Mouse (Mus musculus): ENCODE measurements at regions not wholly inside any gene's neighbourhood (a gene's known extent, or its start where the extent isn't known, plus 50 kb on each side); places are given as distances from the start of the nearest gene placed in this dataset.
"Not testable (repeated sequence)": the region's sequence is repeated elsewhere in the genome, so short reads cannot be mapped to it uniquely, and the experiment has no call there.

- H3K4me2 ChIP-seq: no peak overlapping the region
These were observed 147.9 kb upstream of the Krtap11-1 start for GRCm38 (mm10) chr16:89718921-89719320.

GRCm38 (mm10) chr16:89715716-89716115, 144.7 kb upstream of the Krtap11-1 start:
- ATAC-seq (replicated peaks; ENCODE audit: low FRiP score); H3K27ac ChIP-seq (ENCODE audit: low read depth, low read length); H3K9me3 ChIP-seq (ENCODE audit: control insufficient read depth, low read length); H3K4me3 ChIP-seq (ENCODE audit: low read depth, low read length); H3K4me2 ChIP-seq; H3K27me3 ChIP-seq (replicated peaks; ENCODE audit: control insufficient read depth, insufficient read depth, low read length); H3K36me3 ChIP-seq (ENCODE audit: control insufficient read depth, insufficient read depth, low read length); H3K4me1 ChIP-seq (replicated peaks; ENCODE audit: control insufficient read depth, insufficient read depth, low read length); DNase-seq (ENCODE audit: low spot score); H3K9ac ChIP-seq (ENCODE audit: low read depth, low read length): not testable (repeated sequence)
- WGBS: 87% methylated on average over 8 of the region's 8 CpGs

More at GRCm38 (mm10) chr16:89718921-89719320, 147.9 kb upstream of the Krtap11-1 start:
- H3K9me3 ChIP-seq (ENCODE audit: control insufficient read depth, low read length): no peaks in the 10 kb centered on the region
- WGBS: 72% methylated on average over 3 of the region's 3 CpGs
- DNase-seq (ENCODE audit: low spot score) (no peak), ATAC-seq (replicated peaks; ENCODE audit: low FRiP score) (no peak)
- H3K27ac ChIP-seq (ENCODE audit: low read depth, low read length): no peak overlapping the region
- no peak overlapping the region for H3K4me3 ChIP-seq (ENCODE audit: low read depth, low read length)
- H3K9ac ChIP-seq (ENCODE audit: low read depth, low read length): no peak overlapping the region
- H3K4me1 ChIP-seq (replicated peaks; ENCODE audit: control insufficient read depth, insufficient read depth, low read length): no peaks in the 10 kb centered on the region
- H3K36me3 ChIP-seq (ENCODE audit: control insufficient read depth, insufficient read depth, low read length): no peaks in the 10 kb centered on the region
- H3K27me3 ChIP-seq (replicated peaks; ENCODE audit: control insufficient read depth, insufficient read depth, low read length): no peaks in the 10 kb centered on the region

GRCm38 (mm10) chr16:89704316-89704715, 133.3 kb upstream of the Krtap11-1 start:
- DNase-seq (ENCODE audit: low spot score): no peak
- no peak for ATAC-seq (replicated peaks; ENCODE audit: low FRiP score)
- 76% methylated on average over 6 of the region's 6 CpGs for WGBS
- H3K9ac ChIP-seq (ENCODE audit: low read depth, low read length): no peak overlapping the region
- no peaks in the 10 kb centered on the region for H3K36me3 ChIP-seq (ENCODE audit: control insufficient read depth, insufficient read depth, low read length)
- H3K27me3 ChIP-seq (replicated peaks; ENCODE audit: control insufficient read depth, insufficient read depth, low read length): no peaks in the 10 kb centered on the region
- no peaks in the 10 kb centered on the region for H3K9me3 ChIP-seq (ENCODE audit: control insufficient read depth, low read length)
- no peak overlapping the region for H3K4me3 ChIP-seq (ENCODE audit: low read depth, low read length)
- no peak overlapping the region for H3K27ac ChIP-seq (ENCODE audit: low read depth, low read length)
- no peak overlapping the region for H3K4me2 ChIP-seq
- H3K4me1 ChIP-seq (replicated peaks; ENCODE audit: control insufficient read depth, insufficient read depth, low read length): no peaks in the 10 kb centered on the region

GRCm38 (mm10) chr16:89703158-89703557, 132.2 kb upstream of the Krtap11-1 start:
- no peak overlapping the region for H3K9ac ChIP-seq (ENCODE audit: low read depth, low read length)
- 68% methylated on average over 10 of the region's 10 CpGs for WGBS
- ATAC-seq (replicated peaks; ENCODE audit: low FRiP score): no peak
- H3K4me3 ChIP-seq (ENCODE audit: low read depth, low read length): no peak overlapping the region
- H3K4me2 ChIP-seq: no peak overlapping the region
- H3K36me3 ChIP-seq (ENCODE audit: control insufficient read depth, insufficient read depth, low read length): no peaks in the 10 kb centered on the region
- no peaks in the 10 kb centered on the region for H3K4me1 ChIP-seq (replicated peaks; ENCODE audit: control insufficient read depth, insufficient read depth, low read length)
- DNase-seq (ENCODE audit: low spot score): no peak
- no peaks in the 10 kb centered on the region for H3K9me3 ChIP-seq (ENCODE audit: control insufficient read depth, low read length)
- H3K27me3 ChIP-seq (replicated peaks; ENCODE audit: control insufficient read depth, insufficient read depth, low read length): no peaks in the 10 kb centered on the region
- H3K27ac ChIP-seq (ENCODE audit: low read depth, low read length): no peak overlapping the region

GRCm38 (mm10) chr16:89702406-89702805, 131.4 kb upstream of the Krtap11-1 start:
- no peak overlapping the region for H3K27ac ChIP-seq (ENCODE audit: low read depth, low read length)
- H3K4me2 ChIP-seq: no peak overlapping the region
- H3K9me3 ChIP-seq (ENCODE audit: control insufficient read depth, low read length): no peaks in the 10 kb centered on the region
- ATAC-seq (replicated peaks; ENCODE audit: low FRiP score): no peak
- H3K9ac ChIP-seq (ENCODE audit: low read depth, low read length): no peak overlapping the region
- H3K4me3 ChIP-seq (ENCODE audit: low read depth, low read length): no peak overlapping the region
- no peaks in the 10 kb centered on the region for H3K27me3 ChIP-seq (replicated peaks; ENCODE audit: control insufficient read depth, insufficient read depth, low read length)
- no peak for DNase-seq (ENCODE audit: low spot score)
- no peaks in the 10 kb centered on the region for H3K4me1 ChIP-seq (replicated peaks; ENCODE audit: control insufficient read depth, insufficient read depth, low read length)
- WGBS: 91% methylated on average over 2 of the region's 2 CpGs
- H3K36me3 ChIP-seq (ENCODE audit: control insufficient read depth, insufficient read depth, low read length): no peaks in the 10 kb centered on the region

- Histone ChIP-seq H3K36me3 (ENCODE audit: control insufficient read depth, insufficient read depth, low read length) (no peaks in the 10 kb centered on the region), H3K4me2 (no peak overlapping the region), H3K4me3 (ENCODE audit: low read depth, low read length) (no peak overlapping the region), H3K9me3 (ENCODE audit: control insufficient read depth, low read length) (no peaks in the 10 kb centered on the region), H3K9ac (ENCODE audit: low read depth, low read length) (no peak overlapping the region), H3K27ac (ENCODE audit: low read depth, low read length) (no peak overlapping the region), H3K4me1 (replicated peaks; ENCODE audit: control insufficient read depth, insufficient read depth, low read length) (no peaks in the 10 kb centered on the region), H3K27me3 (replicated peaks; ENCODE audit: control insufficient read depth, insufficient read depth, low read length) (no peaks in the 10 kb centered on the region)
- DNase-seq (ENCODE audit: low spot score): no peak
- WGBS: 87% methylated on average over 8 of the region's 8 CpGs
- no peak for ATAC-seq (replicated peaks; ENCODE audit: low FRiP score)
These were observed 130.8 kb upstream of the Krtap11-1 start for GRCm38 (mm10) chr16:89701741-89702140.

GRCm38 (mm10) chr16:89699710-89700109, 128.7 kb upstream of the Krtap11-1 start:
- H3K27me3 ChIP-seq (replicated peaks; ENCODE audit: control insufficient read depth, insufficient read depth, low read length): no peaks in the 10 kb centered on the region
- ATAC-seq (replicated peaks; ENCODE audit: low FRiP score): no peak
- no peak overlapping the region for H3K27ac ChIP-seq (ENCODE audit: low read depth, low read length)
- H3K4me2 ChIP-seq: no peak overlapping the region
- no peaks in the 10 kb centered on the region for H3K36me3 ChIP-seq (ENCODE audit: control insufficient read depth, insufficient read depth, low read length)
- H3K9ac ChIP-seq (ENCODE audit: low read depth, low read length): no peak overlapping the region
- 25% methylated on average over 2 of the region's 2 CpGs for WGBS
- H3K4me3 ChIP-seq (ENCODE audit: low read depth, low read length): no peak overlapping the region
- no peaks in the 10 kb centered on the region for H3K9me3 ChIP-seq (ENCODE audit: control insufficient read depth, low read length)
- no peak for DNase-seq (ENCODE audit: low spot score)
- H3K4me1 ChIP-seq (replicated peaks; ENCODE audit: control insufficient read depth, insufficient read depth, low read length): 0 out of 2 replicates have a peak, but pooled peaks cover 2% of the 10 kb centered on the region

- H3K4me2 ChIP-seq: no peak overlapping the region
- ATAC-seq (replicated peaks; ENCODE audit: low FRiP score) (no peak; the same call in 1 of the 2 replicates), DNase-seq (ENCODE audit: low spot score) (no peak)
- no peak overlapping the region for H3K9ac ChIP-seq (ENCODE audit: low read depth, low read length)
- H3K4me3 ChIP-seq (ENCODE audit: low read depth, low read length): no peak overlapping the region
- H3K27me3 ChIP-seq (replicated peaks; ENCODE audit: control insufficient read depth, insufficient read depth, low read length): no peaks in the 10 kb centered on the region
- no peaks in the 10 kb centered on the region for H3K9me3 ChIP-seq (ENCODE audit: control insufficient read depth, low read length)
- H3K4me1 ChIP-seq (replicated peaks; ENCODE audit: control insufficient read depth, insufficient read depth, low read length): 0 out of 2 replicates have a peak, but pooled peaks cover 2% of the 10 kb centered on the region
- no peak overlapping the region for H3K27ac ChIP-seq (ENCODE audit: low read depth, low read length)
- 33% methylated on average over 4 of the region's 4 CpGs for WGBS
- H3K36me3 ChIP-seq (ENCODE audit: control insufficient read depth, insufficient read depth, low read length): no peaks in the 10 kb centered on the region
These were observed 124.8 kb upstream of the Krtap11-1 start for GRCm38 (mm10) chr16:89695833-89696232.

- no peak overlapping the region for H3K9ac ChIP-seq (ENCODE audit: low read depth, low read length)
- 64% methylated on average over 7 of the region's 7 CpGs for WGBS
- no peak for ATAC-seq (replicated peaks; ENCODE audit: low FRiP score)
These were observed 124.4 kb upstream of the Krtap11-1 start for GRCm38 (mm10) chr16:89695406-89695805.

More at GRCm38 (mm10) chr16:89695406-89695805, 124.4 kb upstream of the Krtap11-1 start:
- DNase-seq (ENCODE audit: low spot score): no peak
- Histone ChIP-seq H3K4me3 (ENCODE audit: low read depth, low read length) (no peak overlapping the region), H3K9me3 (ENCODE audit: control insufficient read depth, low read length) (no peaks in the 10 kb centered on the region), H3K27ac (ENCODE audit: low read depth, low read length) (no peak overlapping the region), H3K36me3 (ENCODE audit: control insufficient read depth, insufficient read depth, low read length) (no peaks in the 10 kb centered on the region), H3K27me3 (replicated peaks; ENCODE audit: control insufficient read depth, insufficient read depth, low read length) (no peaks in the 10 kb centered on the region), H3K4me2 (no peak overlapping the region), H3K4me1 (replicated peaks; ENCODE audit: control insufficient read depth, insufficient read depth, low read length) (0 out of 2 replicates have a peak, but pooled peaks cover 2% of the 10 kb centered on the region)

Data from liver, embryonic 11.5 days (tissue).